Mouse (Mus musculus): ENCODE data around the gene Eef2kmt. TPM values are rescaled to one million over a fixed set of nuclear protein-coding genes. Genes with fewer than 3 reads are reported as not detected.
A peak's percentile ranks its signal among the peaks of the same experiment; 100 is the strongest.

Gene Eef2kmt
- polyA plus RNA-seq, 1 experiment from 2014 or later, result 7.7 TPM

GRCm38 (mm10) chr16:5212150-5212549 is 43.6 kb downstream of the Eef2kmt start:
- Histone ChIP-seq H3K4me1 (ENCODE audit: control insufficient read depth, insufficient read depth, low read length) (no peaks in the 10 kb centered on the region), H3K4me2 (ENCODE audit: low read length) (no peak overlapping the region), H3K9me3 (replicated peaks; ENCODE audit: control insufficient read depth, low read length, poor library complexity, severe bottlenecking) (no peaks in the 10 kb centered on the region), H3K4me3 (ENCODE audit: low read depth, low read length) (no peak overlapping the region), H3K27me3 (ENCODE audit: control insufficient read depth, insufficient read depth, low read depth, low read length) (peaks cover 3% of the 10 kb centered on the region; the same call in 1 of the 2 replicates), H3K36me3 (ENCODE audit: control insufficient read depth, insufficient read depth, low read length) (no peaks in the 10 kb centered on the region), H3K27ac (ENCODE audit: low read length) (no peak overlapping the region), H3K9ac (ENCODE audit: low read depth, low read length) (no peak overlapping the region)
- 86% methylated on average over 3 of the region's 3 CpGs for WGBS
- ATAC-seq, result no peak

- no peak overlapping the region for H3K4me3 ChIP-seq (ENCODE audit: low read depth, low read length)
- no peaks in the 10 kb centered on the region for H3K36me3 ChIP-seq (ENCODE audit: control insufficient read depth, insufficient read depth, low read length)
- H3K9me3 ChIP-seq (replicated peaks; ENCODE audit: control insufficient read depth, low read length, poor library complexity, severe bottlenecking), result no peaks in the 10 kb centered on the region
- 84% methylated on average over 2 of the region's 2 CpGs for WGBS
- no peak for ATAC-seq
- H3K4me2 ChIP-seq (ENCODE audit: low read length), result no peak overlapping the region
- peaks cover 3% of the 10 kb centered on the region; the same call in 1 of the 2 replicates for H3K27me3 ChIP-seq (ENCODE audit: control insufficient read depth, insufficient read depth, low read depth, low read length)
- no peak overlapping the region for H3K9ac ChIP-seq (ENCODE audit: low read depth, low read length)
- no peaks in the 10 kb centered on the region for H3K4me1 ChIP-seq (ENCODE audit: control insufficient read depth, insufficient read depth, low read length)
- H3K27ac ChIP-seq (ENCODE audit: low read length), result no peak overlapping the region
Measured at GRCm38 (mm10) chr16:5210365-5210764, 45.4 kb downstream of the Eef2kmt start.

DNA sequence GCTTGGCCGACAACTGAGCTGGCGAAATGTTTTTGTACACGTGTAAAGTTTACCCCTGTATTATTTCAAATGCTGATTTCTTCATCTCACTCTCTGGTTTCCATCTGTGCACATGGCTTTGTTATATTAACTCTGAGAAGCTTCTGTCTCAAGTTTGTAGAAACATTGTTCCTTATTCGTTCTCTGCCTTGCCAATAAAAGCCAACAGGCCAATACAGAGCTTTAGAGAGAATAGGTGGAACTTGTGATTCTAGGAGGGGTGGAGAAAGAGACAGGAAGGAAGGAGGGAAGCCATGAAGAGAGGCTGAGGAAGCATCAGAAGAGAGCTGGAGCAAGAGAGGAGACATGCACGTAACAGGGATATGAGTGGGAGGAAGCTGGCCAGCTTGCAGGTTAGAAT is 49.7 kb downstream of the Eef2kmt start:
- no peaks in the 10 kb centered on the region for H3K9me3 ChIP-seq (replicated peaks; ENCODE audit: control insufficient read depth, low read length, poor library complexity, severe bottlenecking)
- no peaks in the 10 kb centered on the region for H3K36me3 ChIP-seq (ENCODE audit: control insufficient read depth, insufficient read depth, low read length)
- no peak overlapping the region for H3K9ac ChIP-seq (ENCODE audit: low read depth, low read length)
- ATAC-seq, result no peak
- peaks cover 5% of the 10 kb centered on the region; the same call in 1 of the 2 replicates for H3K4me1 ChIP-seq (ENCODE audit: control insufficient read depth, insufficient read depth, low read length)
- peaks cover 3% of the 10 kb centered on the region; the same call in 1 of the 2 replicates for H3K27me3 ChIP-seq (ENCODE audit: control insufficient read depth, insufficient read depth, low read depth, low read length)
- H3K4me3 ChIP-seq (ENCODE audit: low read depth, low read length), result no peak overlapping the region
- H3K27ac ChIP-seq (ENCODE audit: low read length), result no peak overlapping the region
- no peak overlapping the region for H3K4me2 ChIP-seq (ENCODE audit: low read length)
- WGBS, result 76% methylated on average over 5 of the region's 5 CpGs

GRCm38 (mm10) chr16:5205431-5205970 is 50.3 kb downstream of the Eef2kmt start:
- Histone ChIP-seq H3K9ac (ENCODE audit: low read depth, low read length) (no peak overlapping the region), H3K9me3 (replicated peaks; ENCODE audit: control insufficient read depth, low read length, poor library complexity, severe bottlenecking) (no peaks in the 10 kb centered on the region), H3K4me3 (ENCODE audit: low read depth, low read length) (no peak overlapping the region), H3K27me3 (ENCODE audit: control insufficient read depth, insufficient read depth, low read depth, low read length) (peaks cover 3% of the 10 kb centered on the region; the same call in 1 of the 2 replicates), H3K27ac (ENCODE audit: low read length) (no peak overlapping the region), H3K4me1 (ENCODE audit: control insufficient read depth, insufficient read depth, low read length) (peaks cover 5% of the 10 kb centered on the region; the same call in 1 of the 2 replicates), H3K4me2 (ENCODE audit: low read length) (no peak overlapping the region), H3K36me3 (ENCODE audit: control insufficient read depth, insufficient read depth, low read length) (no peaks in the 10 kb centered on the region)
- ATAC-seq, result no peak
- WGBS, result 89% methylated on average over 5 of the region's 5 CpGs

DNA sequence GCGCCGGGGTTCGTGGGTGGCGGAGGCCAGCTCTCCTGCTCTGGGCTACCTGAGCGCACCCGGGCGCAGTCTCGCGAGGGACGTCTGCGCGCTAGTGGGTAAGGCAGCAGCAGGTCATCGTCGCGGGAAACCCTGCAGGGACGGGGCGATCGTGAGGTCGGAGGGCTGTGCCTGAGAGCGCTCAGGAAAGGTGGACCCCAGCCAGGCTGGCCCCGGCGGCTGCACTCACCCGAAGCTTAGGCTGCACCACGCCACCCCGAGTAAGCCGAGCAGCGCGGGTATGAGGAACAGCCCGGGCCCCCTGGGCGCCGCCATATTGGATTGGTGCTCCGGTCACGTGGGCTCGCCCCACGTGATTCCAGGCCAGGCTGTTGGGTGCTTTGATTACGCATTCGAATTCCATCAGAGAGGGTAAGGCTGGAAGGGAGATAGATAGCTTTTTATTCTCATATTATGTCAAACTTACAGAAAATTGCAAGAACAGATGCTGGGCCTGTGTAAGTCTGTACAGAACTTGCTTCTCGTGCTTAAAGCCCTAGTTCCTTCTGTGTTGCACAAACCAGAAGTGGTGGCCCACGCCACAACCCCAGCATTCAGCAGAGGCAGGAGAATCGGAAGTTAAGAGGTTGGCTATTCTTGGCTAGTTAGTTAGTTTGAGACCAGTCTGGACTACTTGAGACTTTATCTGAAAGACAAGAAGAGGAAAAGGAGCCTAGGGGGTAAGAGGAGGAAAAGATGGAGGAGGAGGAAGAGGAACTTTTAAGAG is 51.9 kb downstream of the Eef2kmt start, which contains the start of gene Nagpa:
TSS of gene Nagpa (minus strand) at position 345 of the 766 bp plus-strand sequence.
- Histone ChIP-seq H3K4me1 (ENCODE audit: control insufficient read depth, insufficient read depth, low read length) (peaks cover 5% of the 10 kb centered on the region; the same call in 1 of the 2 replicates), H3K9ac (ENCODE audit: low read depth, low read length) (peak within 1 kb of the TSS; percentile 73), H3K4me2 (ENCODE audit: low read length) (peak within 1 kb of the TSS; percentile 92), H3K4me3 (ENCODE audit: low read depth, low read length) (peak within 1 kb of the TSS; percentile 66), H3K36me3 (ENCODE audit: control insufficient read depth, insufficient read depth, low read length) (peaks cover 7% of the 10 kb centered on the region; the same call in 1 of the 2 replicates), H3K9me3 (replicated peaks; ENCODE audit: control insufficient read depth, low read length, poor library complexity, severe bottlenecking) (no peaks in the 10 kb centered on the region), H3K27me3 (ENCODE audit: control insufficient read depth, insufficient read depth, low read depth, low read length) (no peaks in the 10 kb centered on the region), H3K27ac (ENCODE audit: low read length) (no peak within 1 kb of the TSS)
- 4% methylated on average over 40 of the region's 40 CpGs for WGBS
- peak; percentile 90 for ATAC-seq

DNA sequence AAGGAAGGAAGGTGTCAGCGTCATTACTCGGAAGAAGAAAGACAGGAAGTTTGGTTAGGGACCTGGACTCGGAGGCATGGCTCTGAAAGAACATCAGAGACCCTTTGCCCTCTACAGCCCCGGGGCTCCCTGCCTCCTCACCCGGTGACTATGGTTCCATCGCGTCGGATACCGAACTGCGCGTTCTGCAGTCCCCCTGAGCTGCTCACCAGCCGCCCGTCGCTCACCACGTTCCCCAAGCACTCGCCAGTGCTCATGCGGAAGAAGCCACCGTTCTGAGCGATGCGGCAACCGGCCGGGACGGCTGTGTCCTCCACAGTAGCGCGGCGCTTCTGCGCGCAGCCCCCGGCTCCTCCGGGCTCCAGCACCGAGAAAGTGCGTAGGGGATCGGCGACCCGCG is 52.6 kb downstream of the Eef2kmt start:
- peaks cover 9% of the 10 kb centered on the region for H3K36me3 ChIP-seq (ENCODE audit: control insufficient read depth, insufficient read depth, low read length)
- WGBS, result 1% methylated on average over 36 of the region's 36 CpGs
- peaks cover 5% of the 10 kb centered on the region; the same call in 1 of the 2 replicates for H3K4me1 ChIP-seq (ENCODE audit: control insufficient read depth, insufficient read depth, low read length)
- no peak overlapping the region for H3K27ac ChIP-seq (ENCODE audit: low read length)
- peak overlapping the region; percentile 73 for H3K9ac ChIP-seq (ENCODE audit: low read depth, low read length)
- no peaks in the 10 kb centered on the region for H3K27me3 ChIP-seq (ENCODE audit: control insufficient read depth, insufficient read depth, low read depth, low read length)
- no peaks in the 10 kb centered on the region for H3K9me3 ChIP-seq (replicated peaks; ENCODE audit: control insufficient read depth, low read length, poor library complexity, severe bottlenecking)
- H3K4me3 ChIP-seq (ENCODE audit: low read depth, low read length), result peak overlapping the region; percentile 66
- ATAC-seq, result peak; percentile 61; the same call in 1 of the 2 replicates
- peak overlapping the region; percentile 92 for H3K4me2 ChIP-seq (ENCODE audit: low read length)

- Histone ChIP-seq H3K36me3 (ENCODE audit: control insufficient read depth, insufficient read depth, low read length) (peaks cover 9% of the 10 kb centered on the region), H3K27ac (ENCODE audit: low read length) (no peak overlapping the region), H3K9me3 (replicated peaks; ENCODE audit: control insufficient read depth, low read length, poor library complexity, severe bottlenecking) (no peaks in the 10 kb centered on the region), H3K27me3 (ENCODE audit: control insufficient read depth, insufficient read depth, low read depth, low read length) (no peaks in the 10 kb centered on the region), H3K4me2 (ENCODE audit: low read length) (peak overlapping the region; percentile 92), H3K4me1 (ENCODE audit: control insufficient read depth, insufficient read depth, low read length) (peaks cover 5% of the 10 kb centered on the region; the same call in 1 of the 2 replicates), H3K9ac (ENCODE audit: low read depth, low read length) (no peak overlapping the region), H3K4me3 (ENCODE audit: low read depth, low read length) (peak overlapping the region; percentile 66)
- ATAC-seq, result no peak
- 16% methylated on average over 4 of the region's 4 CpGs for WGBS
Measured at GRCm38 (mm10) chr16:5202681-5203080, 53.1 kb downstream of the Eef2kmt start.

GRCm38 (mm10) chr16:5195080-5195479 is 60.7 kb downstream of the Eef2kmt start:
- peaks cover 13% of the 10 kb centered on the region for H3K36me3 ChIP-seq (ENCODE audit: control insufficient read depth, insufficient read depth, low read length)
- no peaks in the 10 kb centered on the region for H3K4me1 ChIP-seq (ENCODE audit: control insufficient read depth, insufficient read depth, low read length)
- H3K27me3 ChIP-seq (ENCODE audit: control insufficient read depth, insufficient read depth, low read depth, low read length), result no peaks in the 10 kb centered on the region
- no peak overlapping the region for H3K4me2 ChIP-seq (ENCODE audit: low read length)
- H3K27ac ChIP-seq (ENCODE audit: low read length), result no peak overlapping the region
- no peak overlapping the region for H3K9ac ChIP-seq (ENCODE audit: low read depth, low read length)
- no peaks in the 10 kb centered on the region for H3K9me3 ChIP-seq (replicated peaks; ENCODE audit: control insufficient read depth, low read length, poor library complexity, severe bottlenecking)
- 26% methylated on average over 6 of the region's 6 CpGs for WGBS
- ATAC-seq, result no peak
- no peak overlapping the region for H3K4me3 ChIP-seq (ENCODE audit: low read depth, low read length)
